Mouse (Mus musculus) CH12.LX (cell line): ENCODE measurements around the gene Gm13769. TPM values are rescaled to one million over a fixed set of nuclear protein-coding genes. Genes with fewer than 3 reads are reported as not detected.
"Not testable (repeated sequence)": the region's sequence is repeated elsewhere in the genome, so short reads cannot be mapped to it uniquely, and the experiment has no call there.

Source experiments
- DNase-seq: peaks from one replicate; pipeline ENCODE4 v3.0.0-alpha.2; 2013; ENCODE audit errors: extremely low read depth
- H3K27ac ChIP-seq: 2 replicates; pipeline ENCODE4 v1.5.1; 2012; ENCODE audit warnings: low read depth, mild to moderate bottlenecking, control low read depth, moderate library complexity; ENCODE audit not compliant: insufficient read depth
- H3K27me3 ChIP-seq: replicated peaks from 2 replicates; pipeline ENCODE3; 2012; ENCODE audit warnings: inconsistent platforms
- H3K36me3 ChIP-seq, 2 experiments: replicated peaks in 1 of 2; 2 replicates each; pipeline versions ENCODE3 to v1.6.1; 2012; ENCODE audit warnings: inconsistent platforms in 1 of 2, low read length in 1 of 2, mild to moderate bottlenecking in 1 of 2, mixed read lengths in 1 of 2, moderate library complexity in 1 of 2; ENCODE audit not compliant: control insufficient read depth in 1 of 2, insufficient read depth in 1 of 2
- H3K4me1 ChIP-seq, 2 experiments: 2 replicates each; pipeline ENCODE4 v1.6.1; 2012; ENCODE audit warnings: inconsistent platforms in 1 of 2, moderate library complexity in 1 of 2; ENCODE audit not compliant: insufficient read depth in 2 of 2, control insufficient read depth in 1 of 2
- H3K4me2 ChIP-seq: 2 replicates; pipeline ENCODE4 v1.6.1; 2012; ENCODE audit warnings: low read depth, mild to moderate bottlenecking, control low read depth; ENCODE audit not compliant: poor library complexity, insufficient read depth, severe bottlenecking
- H3K4me3 ChIP-seq, 3 experiments: fragments of 150-350 bp in 1 of 3; sonication (generic) in 1 of 3; replicated peaks in 1 of 3; 2 replicates each; pipeline versions ENCODE3 to v1.5.1; 2011 to 2012; ENCODE audit warnings: low read depth in 2 of 3, low read length in 2 of 3, mild to moderate bottlenecking in 2 of 3, moderate library complexity in 2 of 3, control low read depth in 1 of 3, improper control_type of control experiment in 1 of 3, inconsistent platforms in 1 of 3, mixed read lengths in 1 of 3; ENCODE audit not compliant: poor library complexity in 1 of 3
- H3K79me2 ChIP-seq: replicated peaks from 2 replicates; pipeline ENCODE4 v1.6.1; 2012; ENCODE audit warnings: mild to moderate bottlenecking, moderate library complexity; ENCODE audit not compliant: control insufficient read depth, poor library complexity, insufficient read depth, severe bottlenecking; ENCODE audit errors: extremely low read depth
- H3K9ac ChIP-seq: 2 replicates; pipeline ENCODE4 v1.6.1; 2012; ENCODE audit warnings: low read depth, mild to moderate bottlenecking, control low read depth, moderate library complexity; ENCODE audit not compliant: insufficient read depth
- H3K9me3 ChIP-seq: replicated peaks from 2 replicates; pipeline ENCODE3; 2012; ENCODE audit warnings: low read length, inconsistent platforms, mixed read lengths
- KAT2A ChIP-seq: IDR thresholded peaks from 2 replicates; pipeline ENCODE4 v1.6.1; 2012; ENCODE audit warnings: low read length, improper control_type of control experiment, inconsistent platforms; ENCODE audit not compliant: insufficient replicate concordance
- NRF1 ChIP-seq: IDR thresholded peaks from 2 replicates; pipeline ENCODE4 v1.6.1; 2014; ENCODE audit warnings: low read depth, mild to moderate bottlenecking, inconsistent platforms, low read length, improper control_type of control experiment, moderate library complexity
- dilution Hi-C: fragments of 300-500 bp; cut with MboI; formaldehyde crosslinking; loops from 2 replicates; pipeline ENCODE4 v1.14.3; 2020; ENCODE audit warnings: low sequenced_read_pairs; ENCODE audit not compliant: extremely low pct_unique_long_range_greater_than_20kb, extremely low pct_ligation_motif_present
- in situ Hi-C: fragments of 300-500 bp; cut with MboI; formaldehyde crosslinking; loops from 3 replicates; pipeline ENCODE4 v1.14.3; 2019; ENCODE audit warnings: low sequenced_read_pairs, low pct_ligation_motif_present, low pct_unique_long_range_greater_than_20kb, mixed read lengths
- polyA plus RNA-seq: library from polyadenylated mRNA; unstranded; fragments of >175 nt; gene quantifications from 2 replicates; pipeline ENCODE4 v1.2.1, GENCODE M21; 2012; ENCODE audit warnings: low read depth; ENCODE audit not compliant: insufficient read length
- total RNA-seq, 2 experiments: library from RNA; depleted of rRNA; stranded (reverse); fragments of 300-350 nt in 1 of 2; fragments of >200 nt in 1 of 2; gene quantifications; 2 replicates each; pipeline ENCODE4 v1.2.3; 2012 to 2014

Gm13769 gene
- not detected in 2 replicates for total RNA-seq (2012; rRNA removed)
- not detected in 2 replicates for total RNA-seq (2014; rRNA removed)
- polyA plus RNA-seq = not detected in 2 replicates

GRCm38 (mm10) chr2:90321900-90322299 lies at the start of gene Gm13769:
Gm13769 (plus strand) TSS chr2:90322200.
- H3K4me1 ChIP-seq, in situ Hi-C loops, DNase-seq, H3K27me3 ChIP-seq, H3K79me2 ChIP-seq, H3K9me3 ChIP-seq, H3K36me3 ChIP-seq, H3K9ac ChIP-seq, H3K4me3 ChIP-seq, H3K27ac ChIP-seq, dilution Hi-C loops, H3K4me2 ChIP-seq: not testable (repeated sequence)

- no peaks in the 10 kb centered on the region for H3K4me1 ChIP-seq
- H3K27me3 ChIP-seq = peaks cover 24% of the 10 kb centered on the region
- dilution Hi-C loops (no loop called here), in situ Hi-C loops (no loop called here)
- no peak within 1 kb of the TSS for H3K9ac ChIP-seq
- no peak within 1 kb of the TSS for H3K4me2 ChIP-seq
- no peak for DNase-seq
- no peaks in the 10 kb centered on the region for H3K79me2 ChIP-seq
- no peak for TF ChIP-seq KAT2A
- no peak for TF ChIP-seq NRF1
- H3K36me3 ChIP-seq = no peaks in the 10 kb centered on the region
- H3K27ac ChIP-seq = no peak within 1 kb of the TSS
- no peak within 1 kb of the TSS for H3K4me3 ChIP-seq
- no peaks in the 10 kb centered on the region for H3K9me3 ChIP-seq
Measured at GRCm38 (mm10) chr2:90292741-90293140, 29.3 kb upstream of the Gm13769 start, which contains the start of gene Olfr1272. Olfr1272 (minus strand) TSS chr2:90292841.

- H3K4me1 ChIP-seq, in situ Hi-C loops, DNase-seq, H3K4me3 ChIP-seq, H3K4me2 ChIP-seq, dilution Hi-C loops, H3K27me3 ChIP-seq, H3K36me3 ChIP-seq, H3K27ac ChIP-seq, H3K79me2 ChIP-seq, H3K9ac ChIP-seq, H3K9me3 ChIP-seq: not testable (repeated sequence)
Measured at GRCm38 (mm10) chr2:90346694-90347093, 24.7 kb downstream of the Gm13769 start.

- H3K27ac ChIP-seq, dilution Hi-C loops, H3K4me2 ChIP-seq, H3K9me3 ChIP-seq, in situ Hi-C loops, H3K36me3 ChIP-seq, H3K4me1 ChIP-seq, H3K4me3 ChIP-seq, H3K9ac ChIP-seq, H3K79me2 ChIP-seq, DNase-seq, H3K27me3 ChIP-seq: not testable (repeated sequence)
Measured at GRCm38 (mm10) chr2:90351047-90351446, 29.0 kb downstream of the Gm13769 start.

- H3K27me3 ChIP-seq, DNase-seq, H3K36me3 ChIP-seq, in situ Hi-C loops, H3K4me1 ChIP-seq, H3K27ac ChIP-seq, H3K9me3 ChIP-seq, H3K4me2 ChIP-seq, dilution Hi-C loops, H3K79me2 ChIP-seq, H3K9ac ChIP-seq, H3K4me3 ChIP-seq: not testable (repeated sequence)
Measured at GRCm38 (mm10) chr2:90351540-90351939, 29.5 kb downstream of the Gm13769 start.

- H3K4me2 ChIP-seq, H3K36me3 ChIP-seq, H3K4me1 ChIP-seq, in situ Hi-C loops, H3K27ac ChIP-seq, dilution Hi-C loops, H3K4me3 ChIP-seq, H3K27me3 ChIP-seq, H3K9ac ChIP-seq, H3K79me2 ChIP-seq, DNase-seq, H3K9me3 ChIP-seq: not testable (repeated sequence)
Measured at GRCm38 (mm10) chr2:90359229-90359628, 37.2 kb downstream of the Gm13769 start.
